Mouse (Mus musculus): ENCODE results near the gene Rufy2.
A peak's percentile ranks its signal among the peaks of the same experiment; 100 is the strongest.
"Not testable (repeated sequence)": the region's sequence is repeated elsewhere in the genome, so short reads cannot be mapped to it uniquely, and the experiment has no call there.

Gene Rufy2

DNA sequence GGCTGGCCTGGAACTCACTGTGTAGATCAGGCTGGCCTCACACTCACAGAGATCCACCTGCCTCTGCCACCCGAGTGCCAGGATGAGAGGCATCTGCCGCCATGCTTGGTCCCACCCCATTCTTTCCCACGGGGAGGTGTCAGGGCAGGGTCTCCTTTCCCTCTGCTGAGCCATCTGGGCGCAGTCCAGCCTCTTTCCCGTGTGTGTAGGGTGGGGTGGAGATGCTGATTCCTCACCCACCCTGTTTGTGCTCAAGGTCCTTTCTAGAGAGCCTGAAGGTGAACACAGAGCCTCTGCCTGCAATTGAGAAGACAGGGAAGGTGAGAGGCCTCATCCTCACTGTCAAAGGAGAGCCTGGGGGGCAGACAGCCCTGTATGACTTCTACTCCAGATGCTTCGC, 74.0 kb downstream of the Rufy2 start:
- DNase-seq: not testable (repeated sequence)

DNA sequence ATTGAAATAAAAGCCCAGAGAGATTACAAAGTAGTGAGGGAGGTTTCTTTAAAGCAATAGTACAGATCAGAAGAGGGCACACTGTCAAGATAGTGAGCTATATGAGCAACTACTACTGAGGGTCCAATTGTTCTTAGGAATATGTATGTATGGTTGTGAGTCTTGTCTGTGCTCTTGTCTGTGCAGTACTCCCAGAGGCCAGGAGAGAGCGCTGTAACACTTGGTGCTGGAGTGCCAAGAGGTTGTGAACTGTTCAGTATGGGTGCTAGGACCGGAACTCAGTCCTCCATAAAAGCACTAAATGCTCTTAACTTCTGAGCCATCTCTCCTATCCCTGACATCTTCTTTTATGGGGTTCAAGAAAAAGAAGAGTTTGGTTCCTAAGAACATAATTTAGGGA, 74.6 kb downstream of the Rufy2 start:
- no peak for DNase-seq

DNA sequence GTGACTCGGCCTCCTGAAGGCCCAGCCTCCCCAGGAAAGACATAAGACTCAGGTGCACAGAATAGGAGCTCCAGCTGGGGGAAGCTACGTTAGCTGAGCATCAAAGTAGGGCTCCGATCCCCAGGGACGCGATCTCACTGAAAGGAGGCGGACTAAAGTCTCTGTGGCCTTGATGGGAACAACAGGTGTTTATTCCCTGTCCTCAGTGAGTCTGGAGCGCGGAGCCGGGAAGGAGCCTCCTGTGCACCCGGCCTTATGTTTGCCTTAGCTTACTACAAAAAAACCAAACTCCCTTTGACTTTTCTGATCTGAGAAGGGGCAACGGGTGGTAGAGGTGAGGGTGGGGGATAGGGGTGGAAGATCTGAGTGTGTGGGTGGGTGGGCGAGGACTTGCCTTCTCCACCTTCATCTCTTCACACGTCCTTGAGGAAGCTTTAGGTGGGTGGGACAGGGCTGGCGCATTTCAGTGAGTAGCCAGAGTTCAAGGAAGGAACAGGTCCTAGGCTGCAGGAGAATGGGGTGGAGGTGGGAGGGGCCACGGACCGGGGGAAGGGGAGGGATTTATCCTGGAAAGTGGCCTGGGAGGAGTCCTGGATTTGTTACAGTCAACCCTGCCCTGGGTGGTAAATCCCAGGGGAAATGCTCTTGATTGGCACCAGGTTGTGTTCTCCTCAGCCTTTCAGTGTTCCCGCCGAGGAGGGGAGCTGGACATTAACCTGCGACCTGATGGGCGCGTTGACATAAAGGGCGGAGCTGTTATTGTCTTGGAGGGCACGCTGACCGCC, 77.1 kb downstream of the Rufy2 start:
- DNase-seq: peak; percentile 43

DNA sequence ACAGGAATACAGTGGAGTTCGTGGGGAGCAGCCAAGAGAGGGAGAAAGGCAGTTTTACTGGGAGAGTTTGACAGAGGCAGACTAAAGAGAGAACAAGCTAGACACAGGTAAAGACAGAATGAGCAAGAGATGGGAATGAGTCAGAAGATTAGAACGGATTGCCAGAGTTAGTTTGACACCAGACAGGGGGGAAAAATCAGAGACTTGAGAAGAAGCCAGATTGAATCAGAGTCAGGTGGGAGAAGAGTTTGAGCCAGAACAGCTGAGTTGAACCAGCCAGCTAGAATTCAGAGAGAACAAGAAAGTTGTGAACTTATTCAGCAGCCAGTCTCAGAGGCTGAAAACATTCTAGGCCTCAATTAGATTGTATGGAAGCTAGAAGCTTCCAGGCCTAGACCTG, 79.8 kb downstream of the Rufy2 start, which contains the start of gene Pbld1:
Gene Pbld1, plus strand, starts transcription at position 301 of the 400 bp plus-strand sequence.
- no peak for DNase-seq

DNA sequence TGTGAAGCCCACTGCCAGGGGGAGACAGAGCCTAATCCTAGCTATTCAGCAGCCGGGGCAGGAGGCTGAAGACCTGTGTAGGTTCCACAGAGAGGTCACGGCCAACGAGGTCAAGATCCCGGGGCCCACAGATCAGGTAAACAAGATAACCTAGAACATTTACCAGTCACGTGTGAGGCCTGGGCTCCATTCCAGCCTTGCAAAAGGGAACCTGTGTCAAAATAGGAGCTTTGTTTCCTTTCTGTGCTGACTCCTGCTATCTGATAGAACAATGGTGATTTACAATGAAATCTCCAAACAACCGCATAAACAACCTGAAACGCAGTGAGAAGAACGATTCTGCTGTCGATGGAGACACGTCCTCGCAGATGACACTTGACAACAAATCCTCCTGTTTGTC, 80.4 kb downstream of the Rufy2 start:
- peak; percentile 72 for DNase-seq

DNA sequence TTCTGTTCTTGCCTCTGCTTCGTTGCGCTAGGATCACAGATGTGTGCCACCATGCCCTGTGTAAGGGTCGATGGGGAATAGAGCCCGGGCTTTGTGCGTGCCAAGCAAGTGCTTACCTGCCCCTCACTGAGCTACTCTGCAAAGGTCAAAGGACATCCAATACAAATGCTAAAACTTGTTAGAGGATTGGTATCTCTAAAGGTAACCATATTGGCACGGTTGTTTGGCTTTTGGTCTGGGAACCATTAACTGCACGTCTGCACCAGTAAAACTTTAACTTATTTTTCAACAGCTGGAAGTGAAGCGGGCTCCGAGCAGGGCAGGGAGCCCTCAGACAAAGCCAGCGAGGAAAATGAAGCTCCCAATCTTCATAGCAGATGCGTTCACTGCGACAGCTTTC, 81.2 kb downstream of the Rufy2 start:
- DNase-seq: peak; percentile 27

DNA sequence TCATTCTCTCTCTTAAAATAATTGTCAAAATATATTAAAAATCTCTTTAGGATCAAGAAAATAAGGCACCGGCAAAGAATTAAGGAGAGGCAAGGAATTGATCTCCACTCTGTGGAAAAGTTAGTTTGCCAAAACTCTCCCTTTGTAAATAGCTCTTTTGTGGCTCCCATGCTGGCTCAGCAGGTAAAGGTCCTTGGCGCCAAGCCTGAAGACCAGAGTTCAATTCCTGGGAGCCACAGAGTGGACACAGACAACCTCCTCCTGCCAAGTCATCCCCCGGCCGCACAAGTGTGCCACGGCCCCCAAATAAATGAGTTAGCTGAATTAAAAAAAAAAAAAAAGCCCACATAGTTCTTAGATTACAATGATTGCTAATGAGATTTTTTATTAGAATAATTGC, 82.7 kb downstream of the Rufy2 start:
- DNase-seq: peak; percentile 62

DNA sequence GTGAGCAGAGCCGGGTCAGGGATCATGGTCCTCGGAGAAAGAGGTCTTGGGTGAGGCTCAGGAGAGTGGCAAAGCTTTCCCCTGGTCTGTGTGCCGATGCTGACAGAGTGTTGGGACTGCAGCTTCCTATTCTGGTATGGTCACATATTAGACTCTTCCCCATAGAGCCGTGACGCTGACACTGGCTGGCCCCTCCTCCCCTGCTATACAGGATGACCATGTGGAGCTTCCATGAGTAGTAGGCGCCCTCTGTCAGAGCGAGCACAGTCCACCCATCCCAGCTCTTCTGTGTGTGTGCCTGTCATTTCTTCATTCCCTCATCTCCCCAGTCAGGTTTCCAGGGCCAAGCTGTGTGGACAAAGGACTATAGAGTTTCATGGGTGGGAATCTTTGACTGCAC, 83.3 kb downstream of the Rufy2 start:
- DNase-seq: no peak

DNA sequence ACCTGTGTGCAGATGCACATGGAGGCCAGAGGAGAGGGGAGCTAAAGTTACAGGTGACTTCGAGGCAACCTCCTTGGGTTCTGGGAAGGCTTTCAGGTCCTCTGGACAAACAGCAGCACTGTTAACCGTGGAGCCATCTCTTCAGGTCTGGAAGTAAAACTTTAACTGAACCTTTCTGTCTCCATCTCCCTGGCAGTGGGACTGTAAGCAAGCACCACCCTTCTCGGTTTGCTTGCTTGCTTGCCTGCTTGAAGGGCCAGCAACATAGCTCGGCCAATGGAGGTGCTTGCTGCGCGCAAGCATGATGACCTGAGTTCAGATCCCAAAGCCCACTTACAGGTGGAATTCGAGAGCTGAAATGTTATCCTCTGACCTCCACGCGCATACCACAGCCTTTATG, 84.5 kb downstream of the Rufy2 start:
- DNase-seq: peak; percentile 23

DNA sequence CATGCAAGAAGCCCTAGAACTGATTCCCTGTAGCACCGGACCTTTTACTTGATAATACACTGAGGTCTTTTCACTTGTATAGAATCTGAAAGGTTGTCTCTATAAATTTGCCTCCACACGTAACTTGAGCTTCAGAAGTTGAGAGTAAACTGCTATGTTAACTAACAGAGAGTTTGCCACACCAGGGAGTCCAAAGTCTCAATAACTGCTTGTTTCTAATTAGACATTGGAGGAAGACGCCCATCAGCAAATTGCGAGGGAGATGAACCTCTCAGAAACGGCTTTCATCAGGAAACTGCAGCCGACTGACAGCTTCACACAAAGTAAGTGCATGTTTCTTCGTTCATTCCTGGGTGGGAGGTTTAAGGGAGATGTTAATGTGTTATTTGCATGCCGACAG, 85.5 kb downstream of the Rufy2 start:
- no peak for DNase-seq

DNA sequence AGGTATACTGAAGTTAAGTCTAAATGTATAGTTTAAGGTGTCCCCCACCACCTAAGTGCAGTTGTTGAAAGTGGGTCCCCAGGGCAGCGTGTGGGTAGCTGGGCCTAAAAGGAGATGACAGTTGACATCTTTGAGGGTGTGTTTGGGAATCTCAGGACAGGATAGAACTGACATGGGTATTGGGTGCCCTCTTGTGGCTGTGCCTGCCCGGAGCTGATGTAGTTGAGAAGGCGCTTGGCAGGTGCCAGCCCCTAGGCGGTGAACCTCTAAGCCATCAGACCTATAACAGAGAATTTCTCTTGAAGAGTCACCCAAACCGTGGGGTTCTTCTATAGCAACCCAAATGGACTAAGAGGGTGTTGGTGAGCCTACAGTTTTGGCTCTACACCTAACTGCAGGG, 86.0 kb downstream of the Rufy2 start:
- DNase-seq: peak; percentile 88
